Mouse (Mus musculus): ENCODE data around the gene Atp8b4.
"Not testable (repeated sequence)": the region's sequence is repeated elsewhere in the genome, so short reads cannot be mapped to it uniquely, and the experiment has no call there.

The Atp8b4 gene

GRCm38 (mm10) chr2:126495832-126496695 lies 4.4 kb downstream of the Atp8b4 start:
- no peak for DNase-seq (ENCODE audit: low read depth, low spot score)

GRCm38 (mm10) chr2:126495230-126495629 lies 5.2 kb downstream of the Atp8b4 start:
- no peak for DNase-seq (ENCODE audit: low read depth, low spot score)

- DNase-seq (ENCODE audit: low read depth, low spot score), result no peak
These were observed 7.2 kb downstream of the Atp8b4 start for GRCm38 (mm10) chr2:126493306-126493705.

GRCm38 (mm10) chr2:126492713-126493112 lies 7.8 kb downstream of the Atp8b4 start:
- no peak for DNase-seq (ENCODE audit: low read depth, low spot score)

DNA sequence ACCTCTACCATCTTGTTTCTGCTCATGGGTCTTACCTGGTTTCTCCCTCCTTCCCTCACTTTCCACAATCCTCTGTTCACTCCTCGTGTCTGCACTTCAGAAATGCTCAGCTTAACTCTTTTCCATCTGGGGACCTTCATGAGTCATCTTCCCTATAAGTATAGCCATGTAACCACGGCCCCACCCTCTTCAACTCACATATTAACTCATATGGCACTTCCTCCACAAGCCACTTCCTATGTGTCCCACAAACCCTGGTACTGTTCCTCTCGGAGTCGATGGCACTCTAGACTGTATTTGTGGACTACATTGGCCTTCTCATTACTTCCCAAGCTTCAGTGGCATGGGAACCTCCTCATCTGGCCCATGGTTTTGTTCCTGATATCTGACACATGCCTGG lies 9.0 kb downstream of the Atp8b4 start:
- DNase-seq (ENCODE audit: low read depth, low spot score), result no peak

- DNase-seq (ENCODE audit: low read depth, low spot score), result no peak
These were observed 9.9 kb downstream of the Atp8b4 start for GRCm38 (mm10) chr2:126490573-126490972.

DNA sequence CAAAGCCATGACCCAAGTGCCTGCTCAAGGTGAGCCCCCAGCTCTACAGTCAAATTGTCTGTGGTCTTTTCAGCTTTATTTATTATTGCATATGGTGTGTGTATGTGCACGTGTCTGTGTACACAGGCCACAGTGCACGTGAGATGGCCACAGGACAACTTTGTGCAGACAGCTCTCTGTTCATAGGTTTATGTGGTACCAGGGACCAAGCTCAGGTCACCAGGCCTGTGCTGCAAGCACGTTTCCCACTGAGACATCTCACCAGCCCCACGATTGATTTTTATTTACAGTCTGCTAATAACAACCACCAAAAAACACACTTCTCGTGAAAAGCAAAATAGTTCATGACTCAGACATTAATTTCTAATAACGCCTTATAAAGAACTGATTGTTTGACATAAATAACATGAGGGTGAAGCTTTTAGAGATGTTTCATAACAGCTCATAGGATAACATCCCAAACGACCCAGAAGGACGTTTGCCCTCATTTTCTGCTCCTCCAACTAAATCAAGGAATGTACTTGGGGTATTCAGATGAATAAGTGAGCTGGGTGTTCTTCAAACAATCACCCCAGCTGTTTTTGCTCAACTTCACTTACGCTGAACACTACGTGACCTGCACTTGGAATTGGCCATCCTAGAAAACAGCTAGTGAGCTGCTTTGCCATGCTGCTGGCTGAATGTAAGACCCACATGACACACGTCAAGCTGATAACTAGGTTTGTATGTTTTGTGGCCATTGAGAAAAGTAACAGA lies 15.0 kb downstream of the Atp8b4 start:
- no peak for DNase-seq (ENCODE audit: low read depth, low spot score)

GRCm38 (mm10) chr2:126483337-126483736 lies 17.1 kb downstream of the Atp8b4 start:
- DNase-seq (ENCODE audit: low read depth, low spot score), result no peak

DNA sequence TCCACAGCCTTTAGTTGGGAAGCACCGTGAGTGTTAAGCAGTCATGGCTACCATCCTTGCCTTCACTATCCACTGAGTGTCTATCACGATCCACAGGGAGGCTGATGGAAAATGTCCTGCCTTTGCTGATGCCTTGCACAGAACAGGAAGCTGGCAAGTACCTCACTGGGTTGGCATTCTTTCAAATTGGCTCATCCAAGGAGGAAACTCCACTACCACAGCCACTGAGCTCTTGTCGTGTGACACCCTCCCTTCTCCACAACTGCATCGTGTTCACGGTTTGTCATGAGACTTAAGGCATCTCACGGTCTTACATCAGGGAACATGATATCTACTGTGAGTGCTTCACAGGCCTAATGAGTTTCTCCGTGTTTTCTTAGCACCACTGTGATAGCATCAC lies 22.9 kb downstream of the Atp8b4 start:
- no peak for DNase-seq (ENCODE audit: low read depth, low spot score)

GRCm38 (mm10) chr2:126475681-126476410 lies 24.6 kb downstream of the Atp8b4 start:
- DNase-seq (ENCODE audit: low read depth, low spot score), result no peak

GRCm38 (mm10) chr2:126474019-126474418 lies 26.5 kb downstream of the Atp8b4 start:
- DNase-seq (ENCODE audit: low read depth, low spot score), result no peak

DNA sequence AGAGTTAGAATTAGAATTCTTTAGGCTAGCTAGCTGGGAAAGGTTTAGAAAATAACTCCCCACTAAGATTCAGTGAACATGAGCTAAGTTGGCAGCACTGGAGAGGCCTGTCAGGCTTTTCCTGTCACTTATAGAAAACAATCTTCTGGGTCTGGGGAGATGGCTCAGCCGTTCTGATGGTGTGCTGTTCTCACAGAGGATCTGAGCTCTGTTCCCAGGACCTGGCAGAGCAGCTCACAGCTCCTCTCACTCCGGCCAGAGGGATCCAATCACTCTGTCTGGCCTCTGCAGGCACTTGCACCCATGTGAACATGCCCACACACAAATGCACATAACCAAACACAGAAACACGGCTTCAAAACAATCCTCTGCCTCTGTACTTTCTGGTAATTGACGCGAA lies 27.6 kb downstream of the Atp8b4 start:
- DNase-seq (ENCODE audit: low read depth, low spot score), result no peak

GRCm38 (mm10) chr2:126467790-126468189 lies 32.7 kb downstream of the Atp8b4 start:
- DNase-seq (ENCODE audit: low read depth, low spot score), result no peak

- no peak for DNase-seq (ENCODE audit: low read depth, low spot score)
These were observed 33.9 kb downstream of the Atp8b4 start for GRCm38 (mm10) chr2:126466391-126467134.

DNA sequence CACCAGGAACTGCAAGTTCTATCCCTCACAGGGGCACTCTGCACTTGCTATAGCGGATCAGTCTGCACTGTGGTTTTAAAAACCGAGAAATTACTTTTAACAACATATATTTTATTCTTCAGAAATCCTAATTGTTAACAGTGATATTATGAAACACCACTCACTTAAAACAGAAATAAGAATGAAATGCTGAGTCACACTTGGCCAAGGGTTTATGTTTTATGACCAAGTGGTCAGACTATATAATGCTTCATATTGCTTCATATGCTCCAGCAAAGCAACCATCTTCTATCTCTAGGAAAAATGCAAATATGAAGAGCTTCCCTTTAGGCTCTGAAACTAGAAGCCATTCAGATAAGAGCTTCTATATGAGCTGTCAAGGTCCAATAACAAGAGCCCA lies 41.8 kb downstream of the Atp8b4 start:
- DNase-seq (ENCODE audit: low read depth, low spot score), result no peak

GRCm38 (mm10) chr2:126457759-126458158 lies 42.7 kb downstream of the Atp8b4 start:
- not testable (repeated sequence) for DNase-seq (ENCODE audit: low read depth, low spot score)

GRCm38 (mm10) chr2:126450937-126451302 lies 49.6 kb downstream of the Atp8b4 start:
- no peak for DNase-seq (ENCODE audit: low read depth, low spot score)

- DNase-seq (ENCODE audit: low read depth, low spot score), result no peak
These were observed 50.1 kb downstream of the Atp8b4 start for GRCm38 (mm10) chr2:126450210-126450936.

- DNase-seq (ENCODE audit: low read depth, low spot score), result no peak
These were observed 55.4 kb downstream of the Atp8b4 start for GRCm38 (mm10) chr2:126445039-126445438.

DNA sequence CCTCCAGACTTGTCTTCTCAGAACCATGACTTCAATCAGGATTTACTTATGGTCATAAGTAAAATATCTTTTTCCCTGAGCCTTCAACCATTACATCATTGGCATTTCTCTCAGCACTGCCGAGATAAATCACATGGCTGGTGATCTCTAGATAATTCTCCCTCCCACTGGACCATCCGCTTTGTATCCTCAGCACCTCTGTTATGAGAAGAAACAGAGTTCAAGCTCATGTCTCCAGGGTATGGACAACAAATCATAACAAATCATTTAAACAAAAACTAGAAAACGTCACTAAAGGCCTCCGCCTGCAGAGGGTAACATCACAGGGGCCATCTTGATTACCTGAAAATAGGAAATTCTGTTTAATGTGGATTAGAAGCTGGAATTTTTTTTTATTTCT lies 58.9 kb downstream of the Atp8b4 start:
- DNase-seq (ENCODE audit: low read depth, low spot score), result no peak

- DNase-seq (ENCODE audit: low read depth, low spot score), result no peak
These were observed 65.8 kb downstream of the Atp8b4 start for GRCm38 (mm10) chr2:126434712-126435111.

Data from WW6 (cell line).